Mouse (Mus musculus): ENCODE data around the gene Itga1.

DNA sequence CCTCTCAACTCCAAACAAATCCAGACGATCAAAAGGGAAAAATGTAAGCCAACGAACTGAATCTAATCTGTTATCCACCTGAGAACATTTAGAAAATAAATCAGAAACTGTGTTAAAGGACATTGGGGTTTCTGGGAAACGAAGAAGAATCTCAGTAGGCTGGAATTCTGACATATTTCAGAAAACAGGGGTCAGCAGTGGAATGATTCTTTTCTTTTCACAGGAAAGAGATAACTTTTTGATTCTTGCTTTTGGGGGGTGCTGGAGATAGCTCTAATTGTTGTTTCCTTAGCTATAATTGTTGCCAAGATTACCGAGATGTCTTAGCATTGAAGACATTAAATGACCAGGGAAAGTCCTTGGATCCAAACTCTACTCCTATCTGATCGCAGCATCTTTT lies 44.2 kb downstream of the Itga1 start:
- no peak for TF ChIP-seq MAFK (IDR thresholded peaks at IDR 0.05; ENCODE audit: borderline replicate concordance, low read depth, low read length)
- no peak for TF ChIP-seq POLR2A (IDR thresholded peaks at IDR 0.05; ENCODE audit: control insufficient read depth in 1 of 2, insufficient read depth in 1 of 2, low read depth in 1 of 2, low read length in 2 of 2, poor library complexity in 1 of 2)
- no peak for TF ChIP-seq MXI1 (IDR thresholded peaks at IDR 0.05; ENCODE audit: low read depth, low read length)
- TF ChIP-seq RAD21 (IDR thresholded peaks at IDR 0.05; ENCODE audit: low read depth, low read length), result no peak
- no peak for TF ChIP-seq CTCF (IDR thresholded peaks at IDR 0.05 in 2 of 3, conservative IDR thresholded peaks at IDR 0.05 in 1 of 3; ENCODE audit: control insufficient read depth in 1 of 3, insufficient read depth in 1 of 3, low read depth in 2 of 3, low read length in 3 of 3, poor library complexity in 1 of 3, severe bottlenecking in 1 of 3)
- no peak for TF ChIP-seq GATA1 (IDR thresholded peaks at IDR 0.05; ENCODE audit: low read depth, low read length)
- no peak for TF ChIP-seq ELF1 (IDR thresholded peaks at IDR 0.05; ENCODE audit: low read depth, low read length)
- no peak for TF ChIP-seq EP300 (IDR thresholded peaks at IDR 0.05; ENCODE audit: low read depth in 1 of 2, low read length in 2 of 2)
- TF ChIP-seq TCF12 (IDR thresholded peaks at IDR 0.05; ENCODE audit: low read depth, low read length), result no peak
- TF ChIP-seq TBP (IDR thresholded peaks at IDR 0.05; ENCODE audit: low read depth, low read length), result no peak
- TF ChIP-seq POLR2AphosphoS2 (IDR thresholded peaks at IDR 0.05; ENCODE audit: low read length), result no peak
- no peak for TF ChIP-seq ZMIZ1 (IDR thresholded peaks at IDR 0.05; ENCODE audit: low read depth, low read length)
- no peak for TF ChIP-seq MYC (IDR thresholded peaks at IDR 0.05; ENCODE audit: low read depth, low read length)
